Mouse (Mus musculus): ENCODE results near the gene Sema3g. TPM values are rescaled to one million over a fixed set of nuclear protein-coding genes. Genes with fewer than 3 reads are reported as not detected.

The Sema3g gene
- polyA plus RNA-seq, 2 experiments: 0.15 TPM; not detected in 1

GRCm38 (mm10) chr14:31186656-31187055, 31.0 kb upstream of the Sema3g start:
- no peak for TF ChIP-seq CTCF (IDR thresholded peaks at IDR 0.05; ENCODE audit: low read depth)
- no peak for TF ChIP-seq EP300 (IDR thresholded peaks at IDR 0.05; ENCODE audit: low read depth)
- WGBS (ENCODE audit: insufficient replicate concordance): 73% methylated on average over 4 of the region's 4 CpGs
- Histone ChIP-seq H3K27ac (no peak overlapping the region), H3K9ac (replicated peaks) (no peak overlapping the region), H3K27me3 (ENCODE audit: control insufficient read depth, insufficient read depth, low read length) (no peaks in the 10 kb centered on the region), H3K36me3 (replicated peaks; ENCODE audit: control insufficient read depth, insufficient read depth, low read depth) (peaks cover 71% of the 10 kb centered on the region), H3K9me3 (ENCODE audit: control insufficient read depth, low read length) (no peaks in the 10 kb centered on the region), H3K4me3 (ENCODE audit: insufficient read depth in 1 of 2, low read depth in 2 of 2, low read length in 2 of 2) (no peak overlapping the region), H3K4me2 (ENCODE audit: low read depth) (no peak overlapping the region), H3K4me1 (replicated peaks; ENCODE audit: control insufficient read depth in 2 of 2, insufficient read depth in 2 of 2, low read length in 1 of 2) (peaks cover 0 to 15% of the 10 kb centered on the region in 2 experiments; a peak in 2 of 4 replicates)
- DNase-seq (ENCODE audit: low read depth in 3 of 3, low spot score in 3 of 3): no peak
- no peak for ATAC-seq (ENCODE audit: insufficient read depth)

- Histone ChIP-seq H3K9me3 (ENCODE audit: control insufficient read depth, low read length) (no peaks in the 10 kb centered on the region), H3K4me1 (replicated peaks; ENCODE audit: control insufficient read depth in 2 of 2, insufficient read depth in 2 of 2, low read length in 1 of 2) (no peaks in the 10 kb centered on the region), H3K4me2 (ENCODE audit: low read depth) (no peak overlapping the region), H3K27me3 (ENCODE audit: control insufficient read depth, insufficient read depth, low read length) (no peaks in the 10 kb centered on the region), H3K36me3 (replicated peaks; ENCODE audit: control insufficient read depth, insufficient read depth, low read depth) (peaks cover 78% of the 10 kb centered on the region), H3K9ac (replicated peaks) (no peak overlapping the region), H3K4me3 (ENCODE audit: insufficient read depth in 1 of 2, low read depth in 2 of 2, low read length in 2 of 2) (no peak overlapping the region), H3K27ac (no peak overlapping the region; the same call in 1 of the 2 replicates)
- ATAC-seq (ENCODE audit: insufficient read depth) (peak; percentile 17; the same call in 1 of the 2 replicates), DNase-seq (ENCODE audit: low read depth in 3 of 3, low spot score in 3 of 3) (no peak)
- 70% methylated on average over 6 of the region's 6 CpGs for WGBS (ENCODE audit: insufficient replicate concordance)
- TF ChIP-seq EP300 (IDR thresholded peaks at IDR 0.05; ENCODE audit: low read depth) (no peak), CTCF (IDR thresholded peaks at IDR 0.05; ENCODE audit: low read depth) (no peak)
Measured at GRCm38 (mm10) chr14:31188771-31189181, 28.9 kb upstream of the Sema3g start.

- Histone ChIP-seq H3K4me3 (ENCODE audit: insufficient read depth in 1 of 2, low read depth in 2 of 2, low read length in 2 of 2) (no peak overlapping the region), H3K4me1 (replicated peaks; ENCODE audit: control insufficient read depth in 2 of 2, insufficient read depth in 2 of 2, low read length in 1 of 2) (no peaks in the 10 kb centered on the region), H3K36me3 (replicated peaks; ENCODE audit: control insufficient read depth, insufficient read depth, low read depth) (peaks cover 77% of the 10 kb centered on the region), H3K9ac (replicated peaks) (no peak overlapping the region), H3K27ac (no peak overlapping the region), H3K4me2 (ENCODE audit: low read depth) (no peak overlapping the region), H3K27me3 (ENCODE audit: control insufficient read depth, insufficient read depth, low read length) (no peaks in the 10 kb centered on the region), H3K9me3 (ENCODE audit: control insufficient read depth, low read length) (no peaks in the 10 kb centered on the region)
- TF ChIP-seq EP300 (IDR thresholded peaks at IDR 0.05; ENCODE audit: low read depth) (no peak), CTCF (IDR thresholded peaks at IDR 0.05; ENCODE audit: low read depth) (no peak)
- no peak for DNase-seq (ENCODE audit: low read depth in 3 of 3, low spot score in 3 of 3)
- ATAC-seq (ENCODE audit: insufficient read depth): no peak
- 74% methylated on average over 3 of the region's 3 CpGs for WGBS (ENCODE audit: insufficient replicate concordance)
Measured at GRCm38 (mm10) chr14:31189348-31189747, 28.3 kb upstream of the Sema3g start.

GRCm38 (mm10) chr14:31191936-31192335, 25.7 kb upstream of the Sema3g start:
- Histone ChIP-seq H3K4me3 (ENCODE audit: insufficient read depth in 1 of 2, low read depth in 2 of 2, low read length in 2 of 2) (no peak overlapping the region), H3K4me2 (ENCODE audit: low read depth) (no peak overlapping the region), H3K4me1 (replicated peaks; ENCODE audit: control insufficient read depth in 2 of 2, insufficient read depth in 2 of 2, low read length in 1 of 2) (no peaks in the 10 kb centered on the region), H3K27ac (no peak overlapping the region), H3K9ac (replicated peaks) (no peak overlapping the region), H3K9me3 (ENCODE audit: control insufficient read depth, low read length) (no peaks in the 10 kb centered on the region), H3K36me3 (replicated peaks; ENCODE audit: control insufficient read depth, insufficient read depth, low read depth) (peaks cover 57% of the 10 kb centered on the region), H3K27me3 (ENCODE audit: control insufficient read depth, insufficient read depth, low read length) (no peaks in the 10 kb centered on the region)
- 76% methylated on average over 2 of the region's 2 CpGs for WGBS (ENCODE audit: insufficient replicate concordance)
- TF ChIP-seq CTCF (IDR thresholded peaks at IDR 0.05; ENCODE audit: low read depth) (no peak), EP300 (IDR thresholded peaks at IDR 0.05; ENCODE audit: low read depth) (no peak)
- ATAC-seq (ENCODE audit: insufficient read depth) (no peak), DNase-seq (ENCODE audit: low read depth in 3 of 3, low spot score in 3 of 3) (no peak)

- ATAC-seq (ENCODE audit: insufficient read depth) (no peak), DNase-seq (ENCODE audit: low read depth in 3 of 3, low spot score in 3 of 3) (no peak)
- no peak overlapping the region for H3K4me2 ChIP-seq (ENCODE audit: low read depth)
- peaks cover 40% of the 10 kb centered on the region for H3K36me3 ChIP-seq (replicated peaks; ENCODE audit: control insufficient read depth, insufficient read depth, low read depth)
- H3K9me3 ChIP-seq (ENCODE audit: control insufficient read depth, low read length): no peaks in the 10 kb centered on the region
- H3K27ac ChIP-seq: no peak overlapping the region
- no peak overlapping the region for H3K9ac ChIP-seq (replicated peaks)
- 72% methylated on average over 7 of the region's 7 CpGs for WGBS (ENCODE audit: insufficient replicate concordance)
- TF ChIP-seq EP300 (IDR thresholded peaks at IDR 0.05; ENCODE audit: low read depth) (no peak), CTCF (IDR thresholded peaks at IDR 0.05; ENCODE audit: low read depth) (no peak)
- H3K4me1 ChIP-seq (replicated peaks; ENCODE audit: control insufficient read depth in 2 of 2, insufficient read depth in 2 of 2, low read length in 1 of 2): no peaks in the 10 kb centered on the region
- no peaks in the 10 kb centered on the region for H3K27me3 ChIP-seq (ENCODE audit: control insufficient read depth, insufficient read depth, low read length)
- H3K4me3 ChIP-seq (ENCODE audit: insufficient read depth in 1 of 2, low read depth in 2 of 2, low read length in 2 of 2): no peak overlapping the region
Measured at GRCm38 (mm10) chr14:31193791-31194190, 23.9 kb upstream of the Sema3g start.

Data from liver, embryonic 14.5 days (tissue).